Mouse (Mus musculus): Measurements from ENCODE around the gene Aig1.

DNA sequence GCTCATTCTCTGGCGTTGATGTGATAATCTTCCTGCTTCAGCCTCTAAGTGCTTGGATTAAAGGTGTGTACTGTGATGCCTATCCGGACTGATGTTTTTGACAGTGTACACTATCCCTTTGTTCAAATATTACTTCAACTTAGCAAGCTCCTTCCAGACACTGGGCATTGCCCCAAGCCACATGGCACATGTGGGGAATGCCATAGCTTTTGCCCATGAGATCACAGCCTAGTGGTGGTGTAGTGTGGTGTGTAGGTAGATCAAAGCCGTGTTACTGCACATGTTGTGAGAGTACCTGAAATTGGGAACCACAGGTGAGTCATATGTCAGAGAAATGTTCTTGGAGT is 193.8 kb downstream of the Aig1 start:
- TF ChIP-seq CTCF (IDR thresholded peaks at IDR 0.05; ENCODE audit: low read depth) (no peak), EP300 (IDR thresholded peaks at IDR 0.05; ENCODE audit: low read depth) (no peak)

Data from liver, embryonic 14.5 days (tissue).